17 mouse cellular contexts compared by ENCODE assay signal in genomic region chr6:108512994-108513393, GRCm38 (mm10).
A peak's percentile ranks its signal among the peaks of the same experiment; 100 is the strongest.
DNase-seq lines count a peak whose midpoint lies in the region; ATAC-seq lines count a peak whose summit lies in the region.
"Had no signal": no experiment of that assay in that cellular context is flagged by ENCODE, and none has a peak within 500 bp of the region (broad histone marks: within the 10 kb centered on the region; RNA-seq: fewer than 3 reads in every experiment).

No protein-coding gene starts in this region.

- H3K4me3 ChIP-seq in kidney, embryonic 14.5 days (ENCODE audit: low read length) = no peak overlapping the region
- no peak overlapping the region for H3K4me3 ChIP-seq in heart, embryonic 10.5 days
- H3K4me3 ChIP-seq: embryonic facial prominence, embryonic 12.5 days; forebrain, embryonic 15.5 days; heart, adult 2 months; heart, embryonic 12.5 days had no signal

- ATAC-seq in kidney, embryonic 14.5 days (ENCODE audit: low FRiP score, low TSS enrichment) = no peak
- ATAC-seq: forebrain, embryonic 15.5 days had no signal

- peak; percentile 89 for DNase-seq in kidney, adult 11 months
- peak; percentile 66 for DNase-seq in kidney, adult 18-20 months
- peak; percentile 62 for DNase-seq in kidney, postnatal 10 days
- no peak for DNase-seq in heart, embryonic 10.5 days (ENCODE audit: low spot score)
- DNase-seq in adrenal gland, postnatal 14 days = no peak
- DNase-seq in adipocyte (ENCODE audit: low spot score) = no peak
- DNase-seq in gastrocnemius, postnatal 14 days = no peak
- DNase-seq: adrenal gland, adult 8-10 months; cerebellum, adult 11-12 months; cerebellum, adult 9-10 months; gastrocnemius, postnatal 10 days; heart, adult 2 months; heart, postnatal 36 days had no signal

- H3K9me3 ChIP-seq in kidney, embryonic 14.5 days (ENCODE audit: control insufficient read depth, low read length) = no peaks in the 10 kb centered on the region
- no peaks in the 10 kb centered on the region for H3K9me3 ChIP-seq in heart, embryonic 10.5 days
- H3K9me3 ChIP-seq: embryonic facial prominence, embryonic 12.5 days; forebrain, embryonic 15.5 days; heart, embryonic 12.5 days had no signal

- H3K27ac ChIP-seq in kidney, embryonic 14.5 days (ENCODE audit: low read depth, low read length) = 0 out of 2 replicates have a peak overlapping the region, but pooled peaks have one; percentile 24
- no peak overlapping the region for H3K27ac ChIP-seq in heart, embryonic 10.5 days
- H3K27ac ChIP-seq: embryonic facial prominence, embryonic 12.5 days; forebrain, embryonic 15.5 days; heart, adult 2 months had no signal

- H3K4me1 ChIP-seq in kidney, embryonic 14.5 days (ENCODE audit: control insufficient read depth, insufficient read depth, low read length) = 0 out of 2 replicates have a peak, but pooled peaks cover 8% of the 10 kb centered on the region
- H3K4me1 ChIP-seq in heart, embryonic 10.5 days = peaks cover 21% of the 10 kb centered on the region
- H3K4me1 ChIP-seq: embryonic facial prominence, embryonic 12.5 days had no signal

- H3K9ac ChIP-seq in kidney, embryonic 14.5 days (ENCODE audit: low read depth, low read length) = no peak overlapping the region
- H3K9ac ChIP-seq: embryonic facial prominence, embryonic 12.5 days; forebrain, embryonic 15.5 days; heart, embryonic 12.5 days had no signal

- peaks cover 12% of the 10 kb centered on the region; the same call in 1 of the 2 replicates for H3K36me3 ChIP-seq in kidney, embryonic 14.5 days (ENCODE audit: control insufficient read depth, insufficient read depth, low read length)
- H3K36me3 ChIP-seq in heart, embryonic 10.5 days = peaks cover 22% of the 10 kb centered on the region; the same call in 1 of the 2 replicates
- H3K36me3 ChIP-seq: embryonic facial prominence, embryonic 12.5 days; forebrain, embryonic 15.5 days had no signal

- 68% methylated on average over 9 of the region's 9 CpGs for WGBS in kidney, embryonic 14.5 days
- WGBS in heart, embryonic 10.5 days = 86% methylated on average over 9 of the region's 9 CpGs

- no peaks in the 10 kb centered on the region for H3K27me3 ChIP-seq in kidney, embryonic 14.5 days (ENCODE audit: control insufficient read depth, insufficient read depth, low read length)
- H3K27me3 ChIP-seq in heart, embryonic 10.5 days (ENCODE audit: insufficient read depth, poor library complexity, severe bottlenecking) = no peaks in the 10 kb centered on the region
- H3K27me3 ChIP-seq: embryonic facial prominence, embryonic 12.5 days; forebrain, embryonic 15.5 days; heart, embryonic 12.5 days had no signal

- no peak overlapping the region for H3K4me2 ChIP-seq in kidney, embryonic 14.5 days (replicated peaks; ENCODE audit: low read depth, low read length)
- H3K4me2 ChIP-seq: embryonic facial prominence, embryonic 12.5 days; forebrain, embryonic 15.5 days; heart, embryonic 12.5 days had no signal

- intact Hi-C loops in gastrocnemius, postnatal 14 days (cut with DNase I; ENCODE audit: low total_unique reads) = no loop called here

Comparison
In these comparisons a context has a peak if more than half of its experiments do, and no peak if none do; other contexts are left out.
1. DNase-seq: peak in kidney, adult 11 months (single experiment), kidney, adult 18-20 months (single experiment) and kidney, postnatal 10 days (single experiment); none in heart, embryonic 10.5 days (single experiment), adrenal gland, postnatal 14 days (single experiment), adipocyte (single experiment) and gastrocnemius, postnatal 14 days (single experiment).